Mouse (Mus musculus): ENCODE measurements around the gene Gm6034. TPM values are rescaled to one million over a fixed set of nuclear protein-coding genes. Genes with fewer than 3 reads are reported as not detected.
"Not testable (repeated sequence)": the region's sequence is repeated elsewhere in the genome, so short reads cannot be mapped to it uniquely, and the experiment has no call there.

Gm6034 gene
- not detected in 2 replicates for total RNA-seq (2015)
- not detected in 2 replicates for total RNA-seq (2017)

GRCm38 (mm10) chr17:36042610-36043169 lies at the start of gene Gm6034, which contains the start of gene H2-T22:
Gm6034 (plus strand) TSS chr17:36042961.
H2-T22 (minus strand) TSS chr17:36042747.
- peak; percentile 95 for ATAC-seq (replicated peaks; ENCODE audit: poor library complexity)

GRCm38 (mm10) chr17:35993675-35994074 lies 49.1 kb upstream of the Gm6034 start:
- ATAC-seq (replicated peaks; ENCODE audit: poor library complexity) = peak; percentile 66

GRCm38 (mm10) chr17:35994175-35994878 lies 48.4 kb upstream of the Gm6034 start:
- ATAC-seq (replicated peaks; ENCODE audit: poor library complexity) = peak; percentile 54

GRCm38 (mm10) chr17:35994879-35995240 lies 47.9 kb upstream of the Gm6034 start:
- ATAC-seq (replicated peaks; ENCODE audit: poor library complexity) = no peak

- ATAC-seq (replicated peaks; ENCODE audit: poor library complexity) = peak; percentile 60
Measured at GRCm38 (mm10) chr17:35996949-35997348, 45.8 kb upstream of the Gm6034 start.

GRCm38 (mm10) chr17:35997713-35998510 lies 44.8 kb upstream of the Gm6034 start:
- ATAC-seq (replicated peaks; ENCODE audit: poor library complexity) = peak; percentile 32

GRCm38 (mm10) chr17:35998545-35999305 lies 44.0 kb upstream of the Gm6034 start:
- ATAC-seq (replicated peaks; ENCODE audit: poor library complexity) = no peak

GRCm38 (mm10) chr17:35999356-35999755 lies 43.4 kb upstream of the Gm6034 start:
- ATAC-seq (replicated peaks; ENCODE audit: poor library complexity) = peak; percentile 4; the same call in 1 of the 2 replicates

- no peak for ATAC-seq (replicated peaks; ENCODE audit: poor library complexity)
Measured at GRCm38 (mm10) chr17:36000349-36000748, 42.4 kb upstream of the Gm6034 start.

- no peak for ATAC-seq (replicated peaks; ENCODE audit: poor library complexity)
Measured at GRCm38 (mm10) chr17:36001121-36001897, 41.5 kb upstream of the Gm6034 start.

- peak; percentile 55 for ATAC-seq (replicated peaks; ENCODE audit: poor library complexity)
Measured at GRCm38 (mm10) chr17:36001966-36002365, 40.8 kb upstream of the Gm6034 start.

- no peak for ATAC-seq (replicated peaks; ENCODE audit: poor library complexity)
Measured at GRCm38 (mm10) chr17:36003331-36003730, 39.4 kb upstream of the Gm6034 start.

- ATAC-seq (replicated peaks; ENCODE audit: poor library complexity) = not testable (repeated sequence)
Measured at GRCm38 (mm10) chr17:36004409-36004808, 38.4 kb upstream of the Gm6034 start.

GRCm38 (mm10) chr17:36014977-36015376 lies 27.8 kb upstream of the Gm6034 start:
- ATAC-seq (replicated peaks; ENCODE audit: poor library complexity) = no peak

- no peak for ATAC-seq (replicated peaks; ENCODE audit: poor library complexity)
Measured at GRCm38 (mm10) chr17:36017046-36017445, 25.7 kb upstream of the Gm6034 start.

- ATAC-seq (replicated peaks; ENCODE audit: poor library complexity) = no peak
Measured at GRCm38 (mm10) chr17:36018979-36019378, 23.8 kb upstream of the Gm6034 start.

- ATAC-seq (replicated peaks; ENCODE audit: poor library complexity) = no peak
Measured at GRCm38 (mm10) chr17:36019519-36019918, 23.2 kb upstream of the Gm6034 start.

GRCm38 (mm10) chr17:36020191-36021073 lies 22.3 kb upstream of the Gm6034 start, which contains the start of gene H2-T24:
H2-T24 (minus strand) TSS chr17:36020560.
- peak; percentile 77 for ATAC-seq (replicated peaks; ENCODE audit: poor library complexity)

GRCm38 (mm10) chr17:36021309-36021708 lies 21.5 kb upstream of the Gm6034 start:
- no peak for ATAC-seq (replicated peaks; ENCODE audit: poor library complexity)
